Mouse (Mus musculus) mouse embryonic stem cell (cell line): ENCODE data around the gene Wipf3.

Experiments
- in situ Hi-C, 2 experiments: fragments of 300-500 bp; cut with MboI; formaldehyde crosslinking; loops; 1 replicate in 1 of 2; 3 replicates in 1 of 2; pipeline ENCODE4 v1.14.3; 2019 to 2020; ENCODE audit warnings: low sequenced_read_pairs in 2 of 2, low pct_unique_long_range_greater_than_20kb in 1 of 2, mixed read lengths in 1 of 2; ENCODE audit not compliant: unreplicated experiment in 1 of 2

Gene Wipf3

GRCm38 (mm10) chr6:54463701-54464458 is 34.5 kb downstream of the Wipf3 start:
- in situ Hi-C loops: no loop called here

- in situ Hi-C loops: no loop called here
These were observed 35.5 kb downstream of the Wipf3 start for GRCm38 (mm10) chr6:54464926-54465325.

DNA sequence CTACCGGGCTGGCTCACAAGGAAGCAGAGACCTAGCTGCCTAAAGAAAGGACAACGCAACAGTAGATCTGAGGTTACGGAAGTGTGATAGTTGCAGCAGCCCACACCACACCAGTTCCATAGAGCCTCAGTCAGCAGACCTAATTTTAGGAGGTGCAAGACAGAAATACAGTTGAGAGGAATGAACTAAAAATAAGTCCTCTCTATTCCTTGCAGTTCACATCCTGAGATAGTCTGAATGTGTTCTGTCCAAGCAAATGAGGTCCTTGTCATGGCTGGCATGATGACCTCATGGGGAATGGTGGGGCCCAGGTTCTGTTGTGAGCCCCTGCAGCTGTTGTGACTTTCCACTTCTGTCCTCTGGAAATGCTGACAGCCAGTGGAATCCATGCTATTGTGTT is 38.0 kb downstream of the Wipf3 start:
- in situ Hi-C loops: no loop called here

DNA sequence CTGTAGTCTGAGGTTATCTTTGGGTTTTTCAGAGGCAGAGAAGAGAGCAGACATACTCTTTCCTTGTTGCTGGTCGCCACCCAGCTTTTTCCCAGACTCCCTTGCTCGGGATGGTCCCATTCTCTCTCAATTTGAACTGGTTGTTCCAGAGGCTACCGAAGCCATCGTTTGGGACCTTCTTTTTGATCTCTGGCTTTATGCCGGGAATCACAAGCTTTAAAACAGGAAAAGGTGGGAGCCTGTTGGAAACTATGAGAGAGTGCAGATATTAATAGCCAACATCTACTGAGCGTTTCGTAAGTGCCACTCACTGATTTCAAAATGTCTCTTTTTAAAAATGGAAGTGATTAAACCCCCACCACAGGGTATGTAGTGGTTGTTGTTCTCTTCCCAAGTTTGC is 42.5 kb downstream of the Wipf3 start:
- in situ Hi-C loops: no loop called here

DNA sequence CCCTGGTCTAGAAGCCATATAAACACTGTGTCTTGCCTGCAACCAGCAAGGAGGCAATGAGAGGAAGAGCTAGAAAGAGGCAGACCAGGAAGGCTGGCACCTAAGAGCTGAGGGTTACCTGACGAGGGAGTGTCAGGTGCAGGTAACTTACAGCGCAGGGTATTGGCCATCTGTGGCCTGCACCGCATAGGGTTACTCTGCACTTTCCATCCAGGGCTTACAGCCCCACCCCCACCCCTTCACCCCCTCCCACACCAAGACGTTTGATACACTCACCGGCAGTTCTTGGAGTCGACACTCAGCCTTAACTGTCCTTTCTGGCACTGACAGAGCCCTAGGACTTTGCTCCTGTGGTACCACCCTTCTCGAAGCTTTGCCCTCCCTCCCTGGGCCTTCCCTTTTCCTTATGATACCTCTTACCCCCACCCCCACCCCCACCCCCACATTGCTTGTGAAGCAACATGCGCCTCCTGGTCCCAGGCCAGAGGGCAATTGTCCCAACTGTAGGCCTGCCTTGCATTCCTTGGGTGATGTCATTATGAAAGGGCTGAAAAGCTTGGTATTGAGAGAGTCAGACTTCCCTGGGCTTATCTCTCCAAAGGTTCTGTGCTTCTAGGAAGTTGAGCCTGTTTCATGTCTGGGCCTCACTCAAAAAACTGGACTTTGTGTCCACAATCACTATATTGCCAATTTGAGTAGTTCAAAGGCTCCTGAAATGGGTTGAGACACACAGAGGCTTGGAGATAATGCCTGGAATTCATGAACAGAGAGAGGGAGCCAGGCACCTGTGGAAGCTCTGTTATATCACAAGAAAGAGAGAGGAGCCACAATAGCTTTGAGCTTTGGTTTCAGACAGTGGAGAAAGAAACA is 43.7 kb downstream of the Wipf3 start:
- in situ Hi-C loops: no loop called here

- in situ Hi-C loops: no loop called here
These were observed 46.7 kb downstream of the Wipf3 start for GRCm38 (mm10) chr6:54475926-54476667.

GRCm38 (mm10) chr6:54478646-54479324 is 49.4 kb downstream of the Wipf3 start:
- in situ Hi-C loops: no loop called here

DNA sequence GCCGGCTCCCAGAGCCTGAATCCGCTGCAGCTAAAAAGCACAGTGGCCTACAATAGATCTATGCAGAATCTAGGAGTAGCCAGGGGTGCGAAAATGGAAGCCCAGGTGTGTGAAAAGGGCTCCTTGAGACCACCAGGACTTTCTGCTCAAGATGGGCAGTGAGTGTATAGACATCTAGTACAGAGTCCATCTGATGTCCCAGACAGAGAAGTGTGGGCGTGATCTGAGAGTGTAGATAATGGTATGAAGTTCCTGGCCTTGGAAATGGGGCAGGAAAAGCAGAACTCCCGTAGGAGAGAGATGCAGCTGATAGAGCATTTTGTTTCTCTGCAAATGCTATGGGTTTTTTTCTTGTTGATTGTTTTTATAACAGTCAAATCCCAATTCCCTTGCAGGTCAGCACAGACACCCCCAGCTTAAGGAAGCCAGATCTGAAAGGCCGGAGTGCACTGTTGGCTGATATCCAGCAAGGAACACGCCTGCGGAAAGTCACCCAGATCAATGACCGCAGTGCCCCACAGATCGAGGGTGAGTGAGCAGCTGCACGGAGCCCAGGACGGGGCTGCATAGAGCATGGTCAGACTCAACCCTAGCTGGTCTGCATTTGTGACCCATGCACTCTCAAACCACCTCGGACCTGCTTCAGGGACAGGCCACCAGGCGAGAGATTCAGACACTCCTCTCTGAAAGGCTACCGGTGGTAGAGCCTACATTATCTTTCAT is 52.1 kb downstream of the Wipf3 start:
- in situ Hi-C loops: no loop called here

- in situ Hi-C loops: no loop called here
These were observed 55.6 kb downstream of the Wipf3 start for GRCm38 (mm10) chr6:54485000-54485399.

DNA sequence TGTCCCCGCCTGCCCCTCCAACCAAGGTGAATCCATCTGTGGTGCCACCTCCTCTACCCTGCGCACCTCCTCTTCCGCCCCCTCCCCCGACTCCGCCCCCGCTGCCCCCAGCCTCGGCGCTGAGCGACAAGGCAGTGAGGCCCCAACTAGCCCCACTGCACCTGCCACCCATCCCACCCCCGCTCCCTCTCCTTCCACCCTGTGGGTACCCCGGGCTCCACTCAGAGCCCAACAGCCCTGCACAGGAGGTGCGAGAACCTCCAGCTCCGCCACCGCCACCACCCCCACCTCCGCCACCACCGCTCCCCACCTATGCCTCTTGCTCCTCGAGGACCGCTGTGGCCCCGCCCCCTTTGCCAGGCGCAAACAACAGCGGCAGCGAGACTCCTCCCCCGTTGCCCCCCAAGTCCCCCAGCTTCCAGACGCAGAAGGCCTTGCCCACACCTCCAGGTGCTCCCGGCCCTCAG is 56.1 kb downstream of the Wipf3 start:
- in situ Hi-C loops: no loop called here

DNA sequence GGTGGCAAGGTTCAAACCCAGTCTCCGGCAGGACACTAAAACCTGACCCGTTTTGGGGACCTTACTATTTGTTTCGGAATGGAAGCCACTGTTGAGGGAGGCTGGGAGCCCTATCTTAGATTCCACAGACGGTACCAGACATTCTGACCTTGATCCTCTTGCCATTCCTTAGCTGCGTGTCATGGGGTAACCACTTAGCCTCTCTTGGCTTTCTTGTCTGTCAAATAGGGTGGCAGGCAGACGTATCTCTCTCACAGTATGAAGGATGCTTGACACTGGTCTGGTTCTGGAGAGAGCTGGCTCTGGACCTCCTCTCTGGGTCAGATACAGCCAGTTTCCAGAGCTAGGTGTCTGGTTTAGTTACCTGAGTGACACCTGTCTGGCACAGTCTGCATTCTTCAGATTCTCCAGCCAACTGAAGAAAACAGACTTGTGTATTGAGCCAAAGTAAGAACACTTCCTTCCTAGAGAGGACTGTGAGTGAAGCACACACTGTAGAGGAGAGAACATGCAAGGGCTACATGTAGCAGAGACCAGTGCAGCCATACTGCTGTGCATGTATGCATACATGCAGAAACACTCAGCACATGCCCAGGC is 56.7 kb downstream of the Wipf3 start:
- in situ Hi-C loops: no loop called here

GRCm38 (mm10) chr6:54491074-54491473 is 61.7 kb downstream of the Wipf3 start:
- in situ Hi-C loops: no loop called here

DNA sequence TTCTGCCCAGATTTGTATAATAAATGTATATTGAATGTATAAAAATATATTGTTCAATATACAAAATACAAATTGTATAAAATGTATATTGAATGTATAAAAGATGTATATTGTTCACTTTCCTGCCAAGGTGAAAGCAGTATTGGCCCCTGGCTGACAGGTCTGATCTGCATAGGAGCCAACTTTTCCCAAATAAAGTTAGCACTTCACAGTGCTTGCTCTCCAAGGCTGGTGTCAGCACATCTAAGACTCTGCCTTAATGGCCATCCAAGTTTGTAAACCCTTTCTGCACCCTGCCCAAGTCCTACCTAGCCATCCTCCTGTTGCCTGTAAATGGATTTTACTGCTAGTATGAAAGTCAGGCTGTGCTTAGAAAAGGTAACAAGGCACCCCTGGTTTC is 64.7 kb downstream of the Wipf3 start:
- in situ Hi-C loops: no loop called here

DNA sequence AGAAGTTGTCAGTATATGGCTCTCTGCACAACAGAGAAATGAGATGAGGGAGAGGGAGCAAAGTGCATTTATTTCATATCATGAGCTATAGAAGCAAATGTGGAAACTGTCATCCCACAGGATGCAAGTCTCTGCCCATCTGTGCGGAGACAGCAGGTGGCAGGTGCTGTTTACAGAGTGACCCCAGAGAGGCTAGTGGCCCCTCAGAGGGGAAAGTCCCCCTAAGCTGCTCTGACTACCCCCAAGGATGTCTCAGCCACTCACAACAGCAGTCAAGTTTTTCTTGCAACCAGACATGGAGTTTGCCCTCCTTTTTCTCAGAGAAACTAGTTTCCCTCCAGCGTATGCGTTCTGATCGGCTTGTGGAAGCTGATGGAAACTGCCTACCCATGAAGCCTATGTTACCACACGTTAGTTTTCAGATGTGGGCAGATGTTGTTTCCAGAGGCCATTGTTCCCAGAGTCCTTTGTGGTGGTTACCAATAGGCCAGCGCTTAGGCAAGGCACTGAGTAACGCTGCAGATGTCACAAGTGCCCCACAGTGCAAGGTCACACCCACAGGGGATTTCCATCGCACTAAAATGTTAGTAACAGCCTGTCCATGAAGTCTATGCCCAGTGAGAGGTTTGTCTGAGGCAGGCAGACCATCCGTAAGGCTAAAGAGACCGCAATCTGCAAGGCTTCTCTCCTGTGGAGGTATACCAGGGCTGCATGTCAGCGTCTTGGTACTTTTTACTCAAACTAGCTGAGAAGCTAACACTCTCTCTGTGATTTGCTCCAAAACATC is 65.4 kb downstream of the Wipf3 start:
- in situ Hi-C loops: no loop called here

GRCm38 (mm10) chr6:54496214-54496613 is 66.8 kb downstream of the Wipf3 start:
- in situ Hi-C loops: no loop called here

DNA sequence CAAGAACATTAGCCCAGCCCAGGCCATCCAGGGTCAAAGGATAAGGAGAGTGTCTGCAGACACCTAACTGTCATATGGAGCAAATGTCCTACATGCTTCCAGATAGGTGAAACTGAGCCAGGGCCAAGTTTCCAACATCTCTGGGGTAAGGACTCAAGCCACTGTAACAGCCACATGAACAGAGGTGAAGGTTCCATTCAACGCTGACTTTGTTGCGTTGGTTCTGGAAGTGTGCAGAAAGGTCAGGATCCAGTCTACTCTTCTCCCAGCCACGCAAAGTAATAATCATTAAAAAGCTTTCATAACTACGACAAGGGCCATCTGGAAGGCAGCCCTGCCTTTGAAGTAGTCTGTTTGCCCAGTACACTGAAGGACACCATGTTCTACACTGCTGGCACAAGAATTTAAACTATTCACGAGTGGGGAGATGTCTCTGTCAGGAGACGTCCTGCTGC is 73.3 kb downstream of the Wipf3 start:
- in situ Hi-C loops: loop anchor here (10.0 kb wide), 1 partner anchor 108 kb away; no protein-coding TSS in a partner anchor

DNA sequence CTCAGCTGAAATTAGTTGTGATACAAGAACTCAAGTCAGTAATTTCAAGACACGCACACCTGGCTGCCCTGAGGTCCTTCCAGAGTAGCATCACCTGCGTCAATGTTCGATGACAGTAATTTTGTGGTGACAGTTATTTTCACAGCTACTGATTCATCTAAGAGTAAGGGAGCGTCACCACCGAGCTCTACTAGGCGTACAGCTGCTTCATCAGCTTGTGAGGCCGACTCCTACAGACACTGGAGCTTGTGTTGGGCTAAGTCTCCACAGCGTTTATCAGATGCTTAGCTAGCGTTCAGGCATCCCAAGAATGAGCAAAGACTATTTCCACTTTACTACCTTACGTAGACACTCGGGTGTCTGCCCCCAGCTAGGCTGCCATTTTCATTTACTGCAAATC is 76.9 kb downstream of the Wipf3 start:
- in situ Hi-C loops: loop anchor here (10.0 kb wide), 1 partner anchor 112 kb away; no protein-coding TSS in a partner anchor
